Mouse (Mus musculus) forebrain, embryonic 11.5 days (tissue): Measurements from ENCODE around the gene Clrn3. TPM values are rescaled to one million over a fixed set of nuclear protein-coding genes. Genes with fewer than 3 reads are reported as not detected.

Experiments used
- ATAC-seq: fragments of 200-750 bp; cut with Nextera tagmentation; replicated peaks from 2 replicates; pipeline ENCODE4 v1.8.0; 2017; ENCODE audit warnings: moderate TSS enrichment; ENCODE audit not compliant: low FRiP score
- DNase-seq: peaks from one replicate; pipeline ENCODE4 v3.0.0-alpha.2; 2017; ENCODE audit warnings: low spot score
- H3K27ac ChIP-seq: fragments of 300-500 bp; sonication (generic); 2 replicates; pipeline ENCODE4 v1.5.1; 2014; ENCODE audit warnings: low read depth, low read length
- H3K27me3 ChIP-seq: fragments of 300-500 bp; sonication (generic); 2 replicates; pipeline ENCODE4 v1.6.1; 2014; ENCODE audit warnings: mild to moderate bottlenecking, low read length, mixed read lengths; ENCODE audit not compliant: control insufficient read depth, insufficient read depth
- H3K36me3 ChIP-seq: fragments of 300-500 bp; sonication (generic); 2 replicates; pipeline ENCODE4 v1.6.1; 2014; ENCODE audit warnings: mild to moderate bottlenecking, low read length, moderate library complexity, mixed read lengths; ENCODE audit not compliant: control insufficient read depth, insufficient read depth
- H3K4me1 ChIP-seq: fragments of 300-500 bp; sonication (generic); replicated peaks from 2 replicates; pipeline ENCODE4 v1.6.1; 2014; ENCODE audit warnings: low read length, mixed read lengths; ENCODE audit not compliant: control insufficient read depth, insufficient read depth
- H3K4me2 ChIP-seq: fragments of 300-500 bp; sonication (generic); 2 replicates; pipeline ENCODE4 v1.6.1; 2014; ENCODE audit warnings: low read depth, mild to moderate bottlenecking, low read length, moderate library complexity, mixed read lengths; ENCODE audit not compliant: severe bottlenecking
- H3K4me3 ChIP-seq: fragments of 300-500 bp; sonication (generic); 2 replicates; pipeline ENCODE4 v1.5.1; 2014; ENCODE audit warnings: low read depth, low read length
- H3K9ac ChIP-seq: fragments of 300-500 bp; sonication (generic); 2 replicates; pipeline ENCODE4 v1.6.1; 2014; ENCODE audit warnings: low read length
- H3K9me3 ChIP-seq: fragments of 300-500 bp; sonication (generic); 2 replicates; pipeline ENCODE4 v1.6.1; 2016; ENCODE audit warnings: low read length, mixed read lengths; ENCODE audit not compliant: control insufficient read depth
- WGBS: fragments of 180-500 bp; shearing (Covaris S2); extraction: QIAGEN DNeasy Blood & Tissue Kit; methylation state at CpG from one replicate; pipeline ENCODE4 v1.1.7; 2014; 5-methylcytosine and 5-hydroxymethylcytosine counted together
- polyA plus RNA-seq: library from polyadenylated mRNA; unstranded; fragments of >200 nt; fragmentation: Nextera tagmentation; extraction: Ambion mirVana; gene quantifications from 2 replicates; pipeline ENCODE4 v1.2.1, GENCODE M21; 2014

Clrn3 gene
- polyA plus RNA-seq, 1 experiment from 2014 or later = not detected

DNA sequence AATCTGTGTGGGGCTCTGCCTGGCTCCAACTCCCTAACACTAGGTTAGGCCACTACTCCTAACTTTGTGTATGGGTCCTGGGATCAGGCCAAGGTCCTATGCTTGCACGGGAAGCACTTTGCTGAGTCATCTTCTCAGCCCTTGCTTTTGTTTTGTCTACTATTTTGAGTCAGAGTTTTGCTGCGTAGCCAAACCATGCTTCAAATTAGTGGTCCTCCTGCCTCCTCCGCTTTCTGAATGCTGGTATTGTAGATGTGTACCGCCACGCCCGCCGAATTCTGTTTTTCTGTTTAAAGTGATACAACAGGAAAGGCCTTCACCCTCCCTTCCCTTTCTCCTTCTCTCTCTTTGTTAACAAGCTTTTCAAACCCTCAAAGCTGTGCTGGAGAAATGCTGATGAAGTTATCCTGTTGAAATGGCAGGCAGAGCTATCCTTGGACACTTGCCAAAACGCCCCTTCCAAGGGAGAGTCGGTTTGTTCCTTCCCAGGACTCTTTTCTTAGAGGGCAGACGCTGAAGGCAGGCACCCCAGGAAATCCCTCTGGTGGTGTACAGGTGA, 49.1 kb downstream of the Clrn3 start:
- Histone ChIP-seq H3K4me2 (0 out of 2 replicates have a peak overlapping the region, but pooled peaks have one; percentile 5), H3K27ac (peak overlapping the region; percentile 27; the same call in 1 of the 2 replicates), H3K27me3 (no peaks in the 10 kb centered on the region), H3K4me1 (peaks cover 10% of the 10 kb centered on the region), H3K4me3 (no peak overlapping the region), H3K9ac (no peak overlapping the region), H3K9me3 (no peaks in the 10 kb centered on the region), H3K36me3 (no peaks in the 10 kb centered on the region)
- WGBS = 32% methylated on average over 10 of the region's 10 CpGs
- peak; percentile 68 for DNase-seq
- peak; percentile 47 for ATAC-seq

DNA sequence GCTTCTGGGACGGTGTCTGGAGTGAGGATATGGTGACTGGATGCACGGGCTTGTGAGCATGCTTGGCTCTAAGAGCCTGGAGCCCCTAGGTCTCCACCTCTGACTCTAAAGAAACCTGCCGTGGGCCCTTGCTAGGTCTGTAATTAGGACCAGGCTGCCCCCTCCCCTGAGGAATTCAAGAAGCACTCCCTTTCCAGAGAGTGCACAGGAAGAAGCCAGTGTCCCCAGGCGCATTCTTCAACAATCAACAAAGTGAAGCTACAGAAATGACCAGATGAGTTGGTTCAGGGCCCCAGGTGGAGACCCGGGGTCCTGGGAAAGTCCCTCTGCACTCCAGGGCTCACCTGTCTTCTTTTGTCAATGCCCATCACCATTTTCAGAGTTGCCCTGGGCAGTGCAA, 51.2 kb downstream of the Clrn3 start:
- WGBS = 47% methylated on average over 5 of the region's 5 CpGs

DNA sequence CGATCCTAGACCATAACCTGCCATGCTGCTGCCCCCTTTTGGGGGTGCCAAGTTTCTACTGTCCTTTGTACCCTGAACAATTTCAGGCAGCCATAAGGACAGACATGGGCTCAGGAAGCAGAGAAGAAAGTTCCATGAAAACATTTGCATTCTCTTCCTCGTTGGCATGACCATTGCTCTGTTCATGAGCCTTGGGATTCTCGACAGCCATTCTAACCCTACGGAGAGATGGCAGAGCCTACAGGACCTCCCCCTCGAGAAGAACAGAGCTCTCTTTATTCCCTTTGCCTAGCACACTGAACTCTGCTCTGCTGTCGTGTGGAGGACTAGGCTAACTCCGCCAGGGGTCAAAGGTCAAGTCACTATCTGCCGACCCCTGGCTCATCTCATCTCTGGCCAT, 52.5 kb downstream of the Clrn3 start:
- ATAC-seq (no peak), DNase-seq (no peak)
- no peak overlapping the region for H3K4me2 ChIP-seq
- H3K9ac ChIP-seq = no peak overlapping the region
- 68% methylated on average over 8 of the region's 8 CpGs for WGBS
- no peaks in the 10 kb centered on the region for H3K9me3 ChIP-seq
- no peak overlapping the region for H3K4me3 ChIP-seq
- peaks cover 10% of the 10 kb centered on the region for H3K4me1 ChIP-seq
- no peaks in the 10 kb centered on the region for H3K27me3 ChIP-seq
- no peak overlapping the region for H3K27ac ChIP-seq
- no peaks in the 10 kb centered on the region for H3K36me3 ChIP-seq

More for the DNA sequence above, 51.2 kb downstream of the Clrn3 start:
- ATAC-seq = no peak
- Histone ChIP-seq H3K4me2 (no peak overlapping the region), H3K36me3 (no peaks in the 10 kb centered on the region), H3K9ac (no peak overlapping the region), H3K4me3 (no peak overlapping the region), H3K27ac (no peak overlapping the region), H3K9me3 (no peaks in the 10 kb centered on the region), H3K27me3 (no peaks in the 10 kb centered on the region), H3K4me1 (peaks cover 10% of the 10 kb centered on the region)
- no peak for DNase-seq

DNA sequence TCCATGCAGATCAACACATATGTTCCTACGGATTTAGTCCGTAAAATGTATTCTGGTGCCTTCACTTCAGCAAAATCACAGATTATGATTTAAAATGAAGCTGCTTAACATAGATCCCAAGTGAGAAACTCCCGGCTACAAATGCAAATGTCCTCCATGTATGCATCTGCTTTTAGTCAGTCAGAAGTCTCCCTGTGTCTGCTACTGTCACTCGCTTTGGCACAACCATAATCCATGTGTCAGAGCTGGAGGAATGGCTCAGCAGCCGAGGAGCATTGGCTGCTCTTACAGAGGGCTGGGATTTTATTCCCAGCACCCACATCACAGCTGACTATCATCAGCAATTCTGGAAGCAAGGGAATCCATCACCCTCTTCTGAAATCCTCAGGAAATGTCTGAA, 58.1 kb downstream of the Clrn3 start:
- no peak for ATAC-seq
- no peak overlapping the region for H3K4me2 ChIP-seq
- no peak overlapping the region for H3K4me3 ChIP-seq
- H3K27ac ChIP-seq = no peak overlapping the region
- no peaks in the 10 kb centered on the region for H3K9me3 ChIP-seq
- 92% methylated on average over 5 of the region's 5 CpGs for WGBS
- no peak for DNase-seq
- H3K36me3 ChIP-seq = no peaks in the 10 kb centered on the region
- peaks cover 2% of the 10 kb centered on the region; the same call in 1 of the 2 replicates for H3K27me3 ChIP-seq
- no peak overlapping the region for H3K9ac ChIP-seq
- H3K4me1 ChIP-seq = 0 out of 2 replicates have a peak, but pooled peaks cover 2% of the 10 kb centered on the region

DNA sequence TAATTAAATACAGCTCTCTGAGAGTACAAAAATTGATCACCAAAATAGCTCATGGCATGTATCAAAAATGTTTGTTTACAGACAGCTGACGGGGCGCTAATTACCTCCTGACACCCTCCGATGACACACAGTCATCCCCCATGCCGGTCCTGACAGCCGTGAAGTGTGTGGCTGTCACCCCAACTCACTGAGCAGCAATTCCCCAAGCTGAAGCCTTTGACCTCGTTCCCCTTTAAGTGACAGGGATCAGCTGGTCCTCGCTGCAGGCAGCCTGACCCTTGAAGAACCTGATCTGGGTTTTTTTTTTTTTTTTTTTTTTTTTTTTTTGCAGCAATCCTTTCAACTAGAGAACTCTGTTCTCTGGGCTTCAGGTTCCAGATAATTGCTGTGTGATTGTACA, 59.8 kb downstream of the Clrn3 start:
- ATAC-seq (no peak), DNase-seq (no peak)
- 0 out of 2 replicates have a peak, but pooled peaks cover 2% of the 10 kb centered on the region for H3K4me1 ChIP-seq
- no peak overlapping the region for H3K9ac ChIP-seq
- WGBS = 50% methylated on average over 7 of the region's 7 CpGs
- no peak overlapping the region for H3K27ac ChIP-seq
- H3K36me3 ChIP-seq = no peaks in the 10 kb centered on the region
- H3K4me3 ChIP-seq = no peak overlapping the region
- peaks cover 2% of the 10 kb centered on the region; the same call in 1 of the 2 replicates for H3K27me3 ChIP-seq
- no peaks in the 10 kb centered on the region for H3K9me3 ChIP-seq
- no peak overlapping the region for H3K4me2 ChIP-seq

DNA sequence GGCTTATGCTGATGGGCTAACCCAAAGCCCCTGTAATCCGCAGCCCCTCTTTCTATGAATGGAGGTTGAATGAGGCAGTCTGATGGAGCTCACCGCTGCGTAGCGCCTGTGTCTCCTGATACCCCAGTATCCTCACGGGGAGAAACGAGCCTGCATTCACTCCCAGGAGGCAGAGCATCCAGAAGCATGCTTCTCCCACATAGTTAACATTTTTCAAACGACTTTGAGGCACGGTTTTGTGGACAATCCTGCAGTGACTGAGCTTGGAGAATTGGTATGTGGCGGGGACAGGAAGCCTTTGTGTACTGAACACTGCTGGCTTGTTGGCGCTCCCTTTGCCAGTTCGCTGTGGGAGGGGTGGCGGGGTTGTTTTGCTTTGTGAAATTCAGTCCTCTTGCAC, 63.2 kb downstream of the Clrn3 start:
- H3K36me3 ChIP-seq = no peaks in the 10 kb centered on the region
- ATAC-seq (peak; percentile 71), DNase-seq (peak; percentile 57)
- 7% methylated on average over 12 of the region's 12 CpGs for WGBS
- H3K9ac ChIP-seq = peak overlapping the region; percentile 47
- H3K27me3 ChIP-seq = peaks cover 2% of the 10 kb centered on the region; the same call in 1 of the 2 replicates
- H3K4me1 ChIP-seq = 0 out of 2 replicates have a peak, but pooled peaks cover 2% of the 10 kb centered on the region
- H3K27ac ChIP-seq = 0 out of 2 replicates have a peak overlapping the region, but pooled peaks have one; percentile 1
- H3K4me3 ChIP-seq = no peak overlapping the region
- no peaks in the 10 kb centered on the region for H3K9me3 ChIP-seq
- H3K4me2 ChIP-seq = peak overlapping the region; percentile 43

DNA sequence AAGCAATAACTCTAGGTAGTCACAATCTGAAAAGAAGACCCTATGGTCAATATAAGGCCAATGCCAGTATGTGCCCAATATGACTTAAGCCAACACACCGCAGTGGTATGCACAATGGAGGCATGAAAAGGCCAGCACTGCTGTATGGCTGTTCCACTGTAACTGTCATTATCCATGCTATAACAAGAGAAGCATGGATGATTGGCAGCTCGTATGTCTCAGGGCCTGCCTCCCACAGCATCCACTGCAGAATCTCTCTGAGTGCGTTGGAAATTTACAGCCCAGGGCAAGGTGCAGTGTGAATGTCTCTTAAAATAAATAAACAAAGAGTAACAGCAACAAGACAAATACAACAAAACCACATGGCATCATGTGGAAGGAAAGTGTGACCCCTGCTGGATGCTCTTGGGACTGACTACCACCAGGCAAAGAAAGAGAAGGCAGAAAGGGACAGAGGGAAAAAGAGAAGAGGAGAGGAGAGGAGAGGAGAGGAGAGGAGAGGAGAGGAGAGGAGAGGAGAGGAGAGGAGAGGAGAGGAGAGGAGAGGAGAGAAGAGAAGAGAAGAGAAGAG, 63.7 kb downstream of the Clrn3 start:
- ATAC-seq = peak; percentile 58; the same call in 1 of the 2 replicates
- Histone ChIP-seq H3K4me1 (0 out of 2 replicates have a peak, but pooled peaks cover 2% of the 10 kb centered on the region), H3K36me3 (no peaks in the 10 kb centered on the region), H3K4me2 (no peak overlapping the region), H3K9ac (no peak overlapping the region), H3K27me3 (peaks cover 2% of the 10 kb centered on the region; the same call in 1 of the 2 replicates), H3K9me3 (no peaks in the 10 kb centered on the region), H3K27ac (no peak overlapping the region), H3K4me3 (no peak overlapping the region)
- peak; percentile 83 for DNase-seq
- 43% methylated on average over 3 of the region's 3 CpGs for WGBS
